Mouse (Mus musculus) G1E-ER4 (cell line): ENCODE data around the gene Myo1e. TPM values are rescaled to one million over a fixed set of nuclear protein-coding genes. Genes with fewer than 3 reads are reported as not detected.

Source experiments
- GATA1 ChIP-seq: IDR thresholded peaks from one replicate; pipeline ENCODE4 v1.8.0; 2012; ENCODE audit warnings: low read length, inconsistent platforms
- polyA plus RNA-seq: library from polyadenylated mRNA; stranded (reverse); fragments of >175 nt; gene quantifications from 2 replicates; pipeline ENCODE4 v1.2.3, GENCODE M21; 2012

The Myo1e gene
- polyA plus RNA-seq, 1 experiment = 0.01 TPM

- TF ChIP-seq GATA1 = no peak
Observed at GRCm38 (mm10) chr9:70263134-70263533, 56.0 kb downstream of the Myo1e start.

- no peak for TF ChIP-seq GATA1
Observed at GRCm38 (mm10) chr9:70263735-70264134, 56.6 kb downstream of the Myo1e start.

GRCm38 (mm10) chr9:70265513-70265912 is 58.4 kb downstream of the Myo1e start:
- no peak for TF ChIP-seq GATA1

GRCm38 (mm10) chr9:70266186-70266585 is 59.0 kb downstream of the Myo1e start:
- TF ChIP-seq GATA1 = no peak

GRCm38 (mm10) chr9:70267108-70267507 is 60.0 kb downstream of the Myo1e start:
- TF ChIP-seq GATA1 = no peak

- TF ChIP-seq GATA1 = no peak
Observed at GRCm38 (mm10) chr9:70269349-70269748, 62.2 kb downstream of the Myo1e start.

- no peak for TF ChIP-seq GATA1
Observed at GRCm38 (mm10) chr9:70270468-70270867, 63.3 kb downstream of the Myo1e start.

- TF ChIP-seq GATA1 = no peak
Observed at GRCm38 (mm10) chr9:70271137-70271536, 64.0 kb downstream of the Myo1e start.

- no peak for TF ChIP-seq GATA1
Observed at GRCm38 (mm10) chr9:70271631-70272030, 64.5 kb downstream of the Myo1e start.

GRCm38 (mm10) chr9:70274071-70274470 is 66.9 kb downstream of the Myo1e start:
- no peak for TF ChIP-seq GATA1

GRCm38 (mm10) chr9:70274476-70274875 is 67.3 kb downstream of the Myo1e start:
- TF ChIP-seq GATA1 = no peak

GRCm38 (mm10) chr9:70274887-70275555 is 67.9 kb downstream of the Myo1e start:
- no peak for TF ChIP-seq GATA1

- TF ChIP-seq GATA1 = no peak
Observed at GRCm38 (mm10) chr9:70277076-70277475, 69.9 kb downstream of the Myo1e start.

- no peak for TF ChIP-seq GATA1
Observed at GRCm38 (mm10) chr9:70277529-70277982, 70.4 kb downstream of the Myo1e start.

GRCm38 (mm10) chr9:70281407-70281806 is 74.3 kb downstream of the Myo1e start:
- TF ChIP-seq GATA1 = no peak

- no peak for TF ChIP-seq GATA1
Observed at GRCm38 (mm10) chr9:70282107-70282506, 75.0 kb downstream of the Myo1e start.

- no peak for TF ChIP-seq GATA1
Observed at GRCm38 (mm10) chr9:70283151-70283550, 76.0 kb downstream of the Myo1e start.
